Mouse (Mus musculus) cerebral cortex, adult 2 months (tissue): ENCODE data around the gene Gm3646.

Source experiments
- whole genome bisulfite sequencing: fragments of 180-500 bp; shearing (Covaris S2); methylation state at CpG from one replicate; pipeline ENCODE4 v1.1.7; 2018; 5-methylcytosine and 5-hydroxymethylcytosine counted together

The Gm3646 gene

GRCm38 (mm10) chr1:39779111-39779980, 25.8 kb downstream of the Gm3646 start:
- 91% methylated on average over 16 of the region's 16 CpGs for WGBS

- 52% methylated on average over 14 of the region's 14 CpGs for WGBS
Observed at GRCm38 (mm10) chr1:39773991-39774729, 31.0 kb downstream of the Gm3646 start.

DNA sequence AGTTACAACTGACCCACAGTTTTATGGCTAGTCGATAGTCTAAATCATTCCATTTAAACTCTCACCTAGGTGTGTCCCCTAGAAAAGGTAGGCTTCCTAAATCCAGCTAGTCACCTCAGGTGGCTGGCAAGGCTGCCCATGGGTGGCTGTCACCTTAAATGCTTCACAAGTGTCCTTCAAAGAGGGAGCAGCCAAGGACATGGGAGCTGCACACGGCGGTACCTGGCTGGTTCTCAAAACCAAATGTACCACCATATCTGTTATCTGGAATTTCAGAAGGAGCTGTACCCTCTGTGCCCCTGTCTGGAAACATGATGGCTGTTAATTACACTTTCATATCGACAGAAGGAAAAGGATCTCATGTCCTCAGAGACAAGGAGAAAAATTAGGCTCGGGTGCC, 31.6 kb downstream of the Gm3646 start:
- WGBS = 63% methylated on average over 5 of the region's 5 CpGs

- WGBS = 80% methylated on average over 3 of the region's 3 CpGs
Observed at GRCm38 (mm10) chr1:39772401-39773095, 32.6 kb downstream of the Gm3646 start.

DNA sequence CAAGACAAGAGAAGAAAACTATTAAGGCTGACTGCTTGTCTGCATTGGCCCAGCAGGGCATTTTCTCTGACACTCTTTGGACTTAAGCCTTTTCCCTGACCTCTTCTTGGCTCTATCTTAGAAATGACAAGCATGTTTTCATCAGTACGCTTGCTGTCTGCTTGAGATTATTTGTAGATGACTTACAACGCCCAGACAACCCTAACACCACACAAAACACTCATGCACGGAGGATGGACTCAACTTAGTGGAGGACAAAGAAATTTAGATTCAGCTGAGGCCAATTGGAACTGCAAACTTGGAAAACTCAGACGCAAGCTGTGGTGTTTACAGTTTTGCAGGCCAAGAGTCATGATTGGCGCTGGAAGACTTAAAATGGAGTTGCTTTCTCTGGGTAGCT, 34.7 kb downstream of the Gm3646 start:
- WGBS = 85% methylated on average over 5 of the region's 5 CpGs

- 96% methylated on average over 3 of the region's 3 CpGs for WGBS
Observed at GRCm38 (mm10) chr1:39768017-39768416, 37.1 kb downstream of the Gm3646 start.

GRCm38 (mm10) chr1:39765854-39766493, 39.2 kb downstream of the Gm3646 start:
- WGBS = 81% methylated on average over 7 of the region's 7 CpGs

- 3% methylated on average over 10 of the region's 10 CpGs for WGBS
Observed at GRCm38 (mm10) chr1:39762025-39762370, 43.1 kb downstream of the Gm3646 start.

- WGBS = 6% methylated on average over 22 of the region's 22 CpGs
Observed at GRCm38 (mm10) chr1:39761211-39762024, 43.7 kb downstream of the Gm3646 start.

DNA sequence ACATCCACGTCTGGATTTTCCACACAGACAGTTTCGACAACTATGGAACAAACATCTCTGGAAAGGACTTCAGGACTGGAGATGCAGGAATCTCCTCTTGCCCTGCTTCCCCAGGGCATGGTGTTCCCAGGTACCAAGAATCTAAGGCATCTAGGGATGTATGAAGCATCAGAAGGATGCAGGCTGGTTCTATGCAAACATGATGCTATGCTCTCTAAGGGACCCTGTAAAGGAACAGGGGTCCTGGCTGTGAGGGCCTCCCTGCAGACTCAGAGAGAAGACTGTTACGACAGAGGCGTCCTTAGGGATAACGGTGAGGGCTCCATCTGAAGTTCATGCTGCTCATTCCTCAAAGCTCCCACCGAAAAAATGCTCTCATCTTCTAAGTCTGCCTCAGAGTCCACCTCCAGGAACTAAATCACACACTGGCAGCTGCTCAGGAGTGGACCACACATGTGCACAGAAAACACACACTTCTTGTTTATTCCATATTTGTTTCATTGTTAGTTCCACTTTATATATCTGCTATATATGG, 44.9 kb downstream of the Gm3646 start:
- WGBS = 85% methylated on average over 6 of the region's 6 CpGs

GRCm38 (mm10) chr1:39759231-39760175, 45.6 kb downstream of the Gm3646 start:
- WGBS = 57% methylated on average over 9 of the region's 9 CpGs

DNA sequence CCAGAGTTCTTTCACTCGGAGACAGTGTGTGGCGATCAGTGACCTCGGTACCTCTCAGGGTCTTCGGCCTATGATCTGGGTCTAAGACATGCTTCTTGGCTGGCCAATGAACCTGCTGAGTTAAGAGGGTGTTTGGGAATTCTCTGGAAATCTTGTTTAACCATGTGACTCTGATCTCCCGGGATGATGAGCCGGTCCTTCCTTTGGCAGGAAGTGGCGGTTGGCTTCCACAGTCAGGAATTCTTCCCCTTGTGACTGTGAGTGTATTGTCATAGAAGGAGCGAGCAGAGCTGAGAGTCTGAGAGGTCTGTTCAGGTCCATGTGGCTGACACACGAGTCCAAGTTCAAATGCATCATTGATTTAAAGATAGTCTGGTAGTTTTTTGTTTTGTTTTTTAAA, 46.9 kb downstream of the Gm3646 start:
- WGBS = 82% methylated on average over 9 of the region's 9 CpGs

GRCm38 (mm10) chr1:39756952-39757351, 48.2 kb downstream of the Gm3646 start:
- 84% methylated on average over 11 of the region's 11 CpGs for WGBS

DNA sequence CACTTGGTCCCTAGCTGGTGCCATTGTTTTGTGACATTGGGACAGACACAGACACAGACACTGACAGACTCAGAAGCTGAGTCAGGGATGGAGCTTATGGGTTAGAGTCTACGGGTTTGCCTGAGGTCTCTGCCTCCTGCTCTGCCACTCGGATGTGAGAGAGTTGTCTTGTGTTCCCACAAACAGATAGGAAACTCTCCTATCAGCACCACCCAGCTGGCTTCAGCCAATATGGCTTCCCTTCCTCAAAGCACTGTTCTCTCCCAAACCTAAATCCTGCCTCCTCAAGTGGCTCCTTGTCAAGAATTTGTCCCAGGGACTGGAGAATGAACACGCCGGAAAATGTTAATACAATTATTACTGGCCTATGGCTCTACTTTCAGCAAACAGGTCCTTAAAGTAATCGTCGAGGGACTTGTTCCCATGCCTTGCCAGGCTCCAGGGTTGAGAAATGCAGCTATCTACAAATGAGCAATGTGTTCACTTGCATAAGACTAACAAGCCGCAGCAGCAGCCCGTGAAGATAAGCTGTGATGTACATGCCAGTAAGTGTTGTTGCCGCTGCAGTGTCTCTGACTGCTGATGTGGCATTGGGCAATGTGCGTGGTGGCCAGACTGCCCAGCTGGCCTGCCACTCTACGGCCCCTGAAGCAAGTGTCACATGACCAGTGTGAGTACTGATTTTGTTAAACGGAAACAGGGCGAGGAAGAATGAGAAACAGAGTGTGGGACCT, 50.7 kb downstream of the Gm3646 start:
- WGBS = 74% methylated on average over 13 of the region's 13 CpGs
